Mouse (Mus musculus): ENCODE results near the gene Trak1.
"Not testable (repeated sequence)": the region's sequence is repeated elsewhere in the genome, so short reads cannot be mapped to it uniquely, and the experiment has no call there.

Trak1 gene

DNA sequence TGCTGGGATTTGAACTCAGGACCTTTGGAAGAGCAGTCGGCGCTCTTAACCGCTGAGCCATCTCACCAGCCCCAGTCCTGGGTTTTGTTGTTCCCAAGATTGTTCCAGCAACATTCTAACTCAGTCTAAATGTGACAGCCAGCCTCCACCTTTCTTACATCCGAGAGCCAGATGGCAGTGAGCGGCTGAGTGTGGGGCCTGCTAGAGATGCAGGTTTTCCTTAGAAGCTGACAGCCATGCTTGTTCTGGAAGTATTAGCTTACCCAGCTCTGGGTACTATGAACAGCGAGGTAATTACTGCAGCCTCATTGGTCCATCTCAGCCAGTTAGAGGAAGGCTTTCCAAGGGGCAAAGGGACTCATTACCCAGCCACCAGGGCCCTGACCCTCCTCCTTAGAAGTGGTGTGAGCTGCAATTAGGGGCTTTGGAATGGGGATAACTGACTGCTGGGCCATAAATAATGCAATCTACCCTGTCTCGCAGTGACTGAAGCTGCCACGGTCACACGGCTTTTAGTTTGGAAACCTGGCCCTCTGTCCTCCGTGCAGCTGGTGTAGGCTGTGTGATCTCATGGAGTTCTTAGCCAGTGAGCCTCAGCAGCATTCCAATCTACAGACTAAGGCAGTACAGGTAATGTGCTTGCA lies 22.1 kb downstream of the Trak1 start:
- H3K27me3 ChIP-seq (ENCODE audit: insufficient read depth, low read length): no peaks in the 10 kb centered on the region
- peak overlapping the region; percentile 29 for H3K4me3 ChIP-seq (replicated peaks; ENCODE audit: low read length)
- H3K36me3 ChIP-seq (ENCODE audit: insufficient read depth, low read length): peaks cover 66% of the 10 kb centered on the region
- peaks cover 75% of the 10 kb centered on the region for H3K9me3 ChIP-seq (ENCODE audit: low read length)
- H3K4me1 ChIP-seq (replicated peaks; ENCODE audit: low read depth, low read length): peaks cover 26% of the 10 kb centered on the region
- TF ChIP-seq POU5F1 (IDR thresholded peaks at IDR 0.05; ENCODE audit: borderline replicate concordance, low read length) (no peak), CTCF (conservative IDR thresholded peaks at IDR 0.05; ENCODE audit: low read length) (no peak), NANOG (IDR thresholded peaks at IDR 0.05; ENCODE audit: borderline replicate concordance, low read length) (no peak)

DNA sequence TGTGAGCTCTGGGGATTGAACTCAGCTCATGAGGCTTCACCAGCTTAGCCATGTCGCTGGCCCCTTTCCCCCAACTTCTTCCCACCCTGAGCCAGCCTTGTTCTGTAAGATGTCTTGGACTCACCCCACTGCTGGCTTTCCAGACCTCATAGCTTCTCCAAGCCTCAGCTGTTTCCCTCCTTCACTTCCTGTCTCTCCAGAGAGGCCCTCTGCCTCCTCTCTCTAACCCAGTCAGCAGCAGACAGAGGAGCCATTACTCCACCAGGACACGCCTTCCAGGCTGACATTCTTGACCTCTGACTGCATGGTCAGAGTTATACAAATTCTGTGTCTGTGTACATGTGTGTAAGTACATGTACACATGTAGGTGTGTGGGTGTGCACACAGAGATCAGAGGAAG lies 23.1 kb downstream of the Trak1 start:
- H3K36me3 ChIP-seq (ENCODE audit: insufficient read depth, low read length): peaks cover 66% of the 10 kb centered on the region
- H3K4me1 ChIP-seq (replicated peaks; ENCODE audit: low read depth, low read length): peaks cover 18% of the 10 kb centered on the region
- TF ChIP-seq POU5F1 (IDR thresholded peaks at IDR 0.05; ENCODE audit: borderline replicate concordance, low read length) (no peak), CTCF (conservative IDR thresholded peaks at IDR 0.05; ENCODE audit: low read length) (no peak), NANOG (IDR thresholded peaks at IDR 0.05; ENCODE audit: borderline replicate concordance, low read length) (no peak)
- peak overlapping the region; percentile 41 for H3K4me3 ChIP-seq (replicated peaks; ENCODE audit: low read length)
- peaks cover 74% of the 10 kb centered on the region for H3K9me3 ChIP-seq (ENCODE audit: low read length)
- no peaks in the 10 kb centered on the region for H3K27me3 ChIP-seq (ENCODE audit: insufficient read depth, low read length)

DNA sequence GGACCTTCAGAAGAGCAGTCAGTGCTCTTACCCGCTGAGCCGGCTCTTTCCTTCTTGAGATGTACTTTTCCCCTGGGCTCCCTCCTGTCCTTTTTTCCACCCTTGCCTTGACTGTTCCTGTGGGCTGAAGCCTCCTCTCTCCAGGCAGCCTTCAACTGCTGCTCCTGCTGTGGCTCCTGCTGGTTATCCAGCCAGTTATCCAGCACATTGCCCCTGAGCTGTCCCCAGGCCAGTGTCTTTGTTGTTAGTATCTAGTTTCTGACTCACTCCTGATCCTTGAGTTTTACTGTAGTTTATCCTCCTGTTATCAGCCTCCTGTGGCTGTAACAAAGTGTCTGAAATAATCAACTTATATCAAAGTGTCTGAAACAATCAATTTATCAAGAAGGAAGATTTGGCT lies 23.8 kb downstream of the Trak1 start:
- Histone ChIP-seq H3K27me3 (ENCODE audit: insufficient read depth, low read length) (no peaks in the 10 kb centered on the region), H3K9me3 (ENCODE audit: low read length) (peaks cover 68% of the 10 kb centered on the region), H3K4me1 (replicated peaks; ENCODE audit: low read depth, low read length) (peaks cover 11% of the 10 kb centered on the region), H3K36me3 (ENCODE audit: insufficient read depth, low read length) (peaks cover 59% of the 10 kb centered on the region), H3K4me3 (replicated peaks; ENCODE audit: low read length) (peak overlapping the region; percentile 41; the same call in 1 of the 2 replicates)
- TF ChIP-seq NANOG (IDR thresholded peaks at IDR 0.05; ENCODE audit: borderline replicate concordance, low read length): no peak
- no peak for TF ChIP-seq POU5F1 (IDR thresholded peaks at IDR 0.05; ENCODE audit: borderline replicate concordance, low read length)
- TF ChIP-seq CTCF (conservative IDR thresholded peaks at IDR 0.05; ENCODE audit: low read length): no peak

DNA sequence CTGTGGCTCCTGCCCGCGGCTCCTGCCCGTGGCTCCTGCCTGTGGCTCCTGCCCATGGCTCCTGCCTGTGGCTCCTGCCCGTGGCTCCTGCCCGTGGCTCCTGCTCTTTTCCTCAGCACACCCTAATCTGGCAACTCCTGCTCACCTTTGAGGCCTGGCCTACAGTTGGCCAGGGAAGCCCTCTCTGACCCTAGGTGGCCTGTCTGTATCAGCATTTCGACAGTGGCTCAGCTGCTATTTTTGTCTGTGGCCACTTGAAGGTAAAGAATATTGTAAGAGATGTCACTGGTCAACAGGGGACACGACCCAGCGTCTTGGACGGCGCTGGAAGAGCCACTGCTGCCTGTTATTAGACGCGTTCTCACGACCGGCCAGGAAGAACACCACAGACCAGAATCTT lies 24.7 kb downstream of the Trak1 start:
- TF ChIP-seq POU5F1 (IDR thresholded peaks at IDR 0.05; ENCODE audit: borderline replicate concordance, low read length) (no peak), NANOG (IDR thresholded peaks at IDR 0.05; ENCODE audit: borderline replicate concordance, low read length) (no peak), CTCF (conservative IDR thresholded peaks at IDR 0.05; ENCODE audit: low read length) (no peak)
- H3K4me3 ChIP-seq (replicated peaks; ENCODE audit: low read length): peak overlapping the region; percentile 41

DNA sequence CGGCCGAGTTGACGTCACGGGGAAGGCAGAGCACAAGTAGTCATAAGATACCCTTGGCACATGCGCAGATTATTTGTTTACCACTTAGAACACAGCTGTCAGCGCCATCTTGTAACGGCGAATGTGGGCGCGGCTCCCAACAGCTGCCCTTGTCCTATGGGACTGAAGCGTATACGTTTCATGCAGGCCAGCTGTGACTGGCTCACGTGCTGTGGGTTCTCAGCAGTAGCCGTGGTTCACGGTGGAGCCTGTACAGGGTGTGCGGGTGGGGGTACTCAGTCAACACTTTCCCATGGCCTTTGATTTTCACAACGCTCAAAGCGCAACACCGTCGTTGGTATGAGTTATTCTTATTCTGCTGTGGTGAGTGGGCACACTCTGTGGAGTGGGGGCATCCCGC lies 31.0 kb downstream of the Trak1 start:
- not testable (repeated sequence) for H3K4me3 ChIP-seq (replicated peaks; ENCODE audit: low read length); H3K4me1 ChIP-seq (replicated peaks; ENCODE audit: low read depth, low read length); H3K27me3 ChIP-seq (ENCODE audit: insufficient read depth, low read length)
- H3K36me3 ChIP-seq (ENCODE audit: insufficient read depth, low read length): peaks cover 47% of the 10 kb centered on the region
- H3K9me3 ChIP-seq (ENCODE audit: low read length): peaks cover 58% of the 10 kb centered on the region

More for the DNA sequence above, 24.7 kb downstream of the Trak1 start:
- H3K27me3 ChIP-seq (ENCODE audit: insufficient read depth, low read length): no peaks in the 10 kb centered on the region
- H3K4me1 ChIP-seq (replicated peaks; ENCODE audit: low read depth, low read length): peaks cover 2% of the 10 kb centered on the region
- peaks cover 59% of the 10 kb centered on the region for H3K9me3 ChIP-seq (ENCODE audit: low read length)
- peaks cover 50% of the 10 kb centered on the region for H3K36me3 ChIP-seq (ENCODE audit: insufficient read depth, low read length)

DNA sequence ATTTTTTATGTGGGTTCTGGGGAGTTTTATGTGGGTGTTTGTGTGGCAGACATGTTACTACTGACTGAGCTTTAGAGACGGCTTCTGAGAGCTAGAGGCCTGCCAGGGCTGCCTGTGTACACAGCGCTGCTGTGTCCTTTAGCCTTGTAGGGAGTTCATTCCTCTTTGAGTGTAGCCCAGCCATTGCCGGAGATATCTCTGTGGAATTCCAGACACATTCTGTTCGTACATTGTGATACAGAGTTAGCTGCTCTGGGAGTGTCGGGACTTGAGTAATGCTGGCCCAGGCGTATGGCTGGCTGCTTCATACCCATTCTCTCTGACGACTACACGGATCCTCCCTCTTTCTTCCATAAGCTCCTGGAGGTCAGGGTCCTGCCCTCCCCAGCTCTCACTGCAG lies 31.9 kb downstream of the Trak1 start:
- no peaks in the 10 kb centered on the region for H3K27me3 ChIP-seq (ENCODE audit: insufficient read depth, low read length)
- H3K36me3 ChIP-seq (ENCODE audit: insufficient read depth, low read length): peaks cover 55% of the 10 kb centered on the region
- TF ChIP-seq NANOG (IDR thresholded peaks at IDR 0.05; ENCODE audit: borderline replicate concordance, low read length) (no peak), POU5F1 (IDR thresholded peaks at IDR 0.05; ENCODE audit: borderline replicate concordance, low read length) (no peak), CTCF (conservative IDR thresholded peaks at IDR 0.05; ENCODE audit: low read length) (no peak)
- H3K4me1 ChIP-seq (replicated peaks; ENCODE audit: low read depth, low read length): peaks cover 8% of the 10 kb centered on the region
- H3K4me3 ChIP-seq (replicated peaks; ENCODE audit: low read length): no peak overlapping the region
- peaks cover 65% of the 10 kb centered on the region for H3K9me3 ChIP-seq (ENCODE audit: low read length)

DNA sequence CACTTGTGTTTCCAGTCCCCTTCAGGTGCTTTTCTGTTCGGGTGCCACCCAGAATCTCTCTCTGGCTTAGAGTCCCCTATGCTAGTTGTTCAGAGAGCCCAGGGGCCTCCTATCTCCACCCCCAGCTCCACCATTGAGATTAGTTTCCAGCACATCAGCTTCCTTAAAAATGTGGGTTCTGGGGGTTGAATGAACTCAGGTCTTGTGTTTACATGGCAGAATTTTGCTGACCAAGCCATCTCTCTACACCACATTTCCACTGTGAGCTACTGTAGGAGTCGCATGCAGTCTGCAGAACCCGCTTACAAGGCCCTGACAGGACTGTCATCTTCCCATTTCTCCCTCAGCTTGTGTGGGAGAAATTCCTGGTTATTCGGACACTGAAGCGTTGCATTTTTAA lies 32.8 kb downstream of the Trak1 start:
- TF ChIP-seq CTCF (conservative IDR thresholded peaks at IDR 0.05; ENCODE audit: low read length) (no peak), POU5F1 (IDR thresholded peaks at IDR 0.05; ENCODE audit: borderline replicate concordance, low read length) (no peak), NANOG (IDR thresholded peaks at IDR 0.05; ENCODE audit: borderline replicate concordance, low read length) (no peak)
- H3K4me1 ChIP-seq (replicated peaks; ENCODE audit: low read depth, low read length): peaks cover 16% of the 10 kb centered on the region
- no peak overlapping the region for H3K4me3 ChIP-seq (replicated peaks; ENCODE audit: low read length)
- peaks cover 68% of the 10 kb centered on the region for H3K9me3 ChIP-seq (ENCODE audit: low read length)
- no peaks in the 10 kb centered on the region for H3K27me3 ChIP-seq (ENCODE audit: insufficient read depth, low read length)
- peaks cover 58% of the 10 kb centered on the region for H3K36me3 ChIP-seq (ENCODE audit: insufficient read depth, low read length)

DNA sequence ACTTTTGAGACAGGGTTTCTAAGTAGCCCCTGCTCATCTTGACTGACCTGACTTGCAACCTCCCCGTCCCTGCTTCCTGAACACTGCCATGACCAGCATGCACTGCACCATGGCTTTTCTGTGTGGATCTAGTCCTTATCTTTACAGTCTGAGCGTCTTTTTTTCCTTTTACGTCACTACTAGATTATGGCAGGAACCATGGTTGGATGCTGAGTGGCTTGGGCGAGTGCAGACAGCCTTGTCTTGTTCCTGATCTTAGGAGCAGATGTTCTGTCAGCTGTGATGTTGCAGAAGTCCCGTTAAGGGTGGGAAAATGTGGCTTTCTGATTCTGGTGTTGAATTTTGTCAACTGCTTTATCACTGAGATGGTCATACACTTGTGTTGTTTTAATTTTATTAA lies 34.1 kb downstream of the Trak1 start:
- TF ChIP-seq NANOG (IDR thresholded peaks at IDR 0.05; ENCODE audit: borderline replicate concordance, low read length) (no peak), CTCF (conservative IDR thresholded peaks at IDR 0.05; ENCODE audit: low read length) (no peak), POU5F1 (IDR thresholded peaks at IDR 0.05; ENCODE audit: borderline replicate concordance, low read length) (no peak)
- H3K27me3 ChIP-seq (ENCODE audit: insufficient read depth, low read length): no peaks in the 10 kb centered on the region
- H3K4me1 ChIP-seq (replicated peaks; ENCODE audit: low read depth, low read length): peaks cover 24% of the 10 kb centered on the region
- H3K36me3 ChIP-seq (ENCODE audit: insufficient read depth, low read length): peaks cover 61% of the 10 kb centered on the region
- H3K4me3 ChIP-seq (replicated peaks; ENCODE audit: low read length): no peak overlapping the region
- peaks cover 80% of the 10 kb centered on the region for H3K9me3 ChIP-seq (ENCODE audit: low read length)

Measured in E14TG2a.4 (cell line).